Mouse (Mus musculus) embryonic fibroblast, embryonic 13.5 days (primary cell): ENCODE data around the gene Sp4.

Source experiments
- CTCF ChIP-seq: IDR thresholded peaks from 2 replicates; pipeline ENCODE4 v1.5.1; 2011; ENCODE audit warnings: mild to moderate bottlenecking, control low read depth, low read length, moderate library complexity, borderline replicate concordance; ENCODE audit not compliant: insufficient read depth
- POLR2A ChIP-seq: IDR thresholded peaks from 2 replicates; pipeline ENCODE4 v1.6.1; 2011; ENCODE audit warnings: low read depth, mild to moderate bottlenecking, control low read depth, low read length, moderate library complexity

DNA sequence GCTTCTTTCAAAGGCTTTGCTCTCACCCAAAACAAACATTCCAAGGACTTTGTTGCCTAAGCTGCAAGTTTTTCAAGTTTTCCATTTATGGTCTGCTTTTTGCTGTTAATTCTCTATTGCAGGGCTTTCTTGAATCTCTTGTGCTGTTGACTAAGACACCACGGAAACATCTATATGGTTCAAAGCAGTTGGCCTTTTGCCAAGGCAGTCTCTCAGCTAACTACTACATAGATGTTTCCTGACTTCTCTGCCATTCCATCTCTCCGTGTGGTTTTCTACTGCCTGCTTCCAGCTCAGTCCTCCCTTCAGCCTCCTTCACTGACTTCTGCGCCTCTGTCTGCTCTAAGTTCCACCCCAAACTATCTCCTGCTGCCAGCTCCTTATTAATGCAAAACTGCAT, 36.1 kb upstream of the Sp4 start:
- TF ChIP-seq POLR2A (no peak), CTCF (no peak)
